Mouse (Mus musculus) neural tube, embryonic 13.5 days (tissue): ENCODE results near the gene Gm14412. TPM values are rescaled to one million over a fixed set of nuclear protein-coding genes. Genes with fewer than 3 reads are reported as not detected.
"Not testable (repeated sequence)": the region's sequence is repeated elsewhere in the genome, so short reads cannot be mapped to it uniquely, and the experiment has no call there.

ENCODE experiments used
- ATAC-seq: fragments of 200-750 bp; cut with Nextera tagmentation; 2 replicates; pipeline ENCODE4 v1.8.0; 2017; ENCODE audit warnings: low read depth, mild to moderate bottlenecking, moderate TSS enrichment, moderate library complexity
- H3K27ac ChIP-seq: fragments of 300-500 bp; sonication (generic); replicated peaks from 2 replicates; pipeline ENCODE4 v1.5.1; 2015; ENCODE audit warnings: moderate library complexity, mild to moderate bottlenecking, inconsistent platforms
- H3K27me3 ChIP-seq: fragments of 300-500 bp; sonication (generic); 2 replicates; pipeline ENCODE4 v1.6.1; 2015; ENCODE audit warnings: mild to moderate bottlenecking, inconsistent platforms
- H3K36me3 ChIP-seq: fragments of 300-500 bp; sonication (generic); 2 replicates; pipeline ENCODE4 v1.6.1; 2015; ENCODE audit warnings: mild to moderate bottlenecking, inconsistent platforms
- H3K4me1 ChIP-seq: fragments of 300-500 bp; sonication (generic); replicated peaks from 2 replicates; pipeline ENCODE4 v1.6.1; 2015; ENCODE audit warnings: inconsistent platforms
- H3K4me2 ChIP-seq: fragments of 300-500 bp; sonication (generic); 2 replicates; pipeline ENCODE4 v1.6.1; 2015; ENCODE audit warnings: inconsistent platforms, mild to moderate bottlenecking, moderate library complexity
- H3K4me3 ChIP-seq: fragments of 300-500 bp; sonication (generic); 2 replicates; pipeline ENCODE4 v1.5.1; 2015; ENCODE audit warnings: mild to moderate bottlenecking, inconsistent platforms
- H3K9ac ChIP-seq: fragments of 300-500 bp; sonication (generic); 2 replicates; pipeline ENCODE4 v1.6.1; 2015; ENCODE audit warnings: moderate library complexity, mild to moderate bottlenecking, inconsistent platforms
- H3K9me3 ChIP-seq: fragments of 300-500 bp; sonication (generic); 2 replicates; pipeline ENCODE4 v1.6.1; 2016; ENCODE audit warnings: inconsistent platforms
- WGBS: fragments of 180-500 bp; shearing (Covaris S2); methylation state at CpG from one replicate; pipeline ENCODE4 v1.1.7; 2015; 5-methylcytosine and 5-hydroxymethylcytosine counted together
- polyA plus RNA-seq: library from polyadenylated mRNA; unstranded; fragments of >200 nt; fragmentation: Nextera tagmentation; extraction: Ambion mirVana; gene quantifications from 2 replicates; pipeline ENCODE4 v1.2.1, GENCODE M21; 2015

Gm14412 gene
- polyA plus RNA-seq: 0.13 and 0.19 TPM in 2 replicates

GRCm38 (mm10) chr2:177324257-177324733, at the start of gene Gm14412:
Gene Gm14412 (minus strand): TSS chr2:177324307.
- not testable (repeated sequence) for H3K9ac ChIP-seq, H3K4me2 ChIP-seq, H3K4me3 ChIP-seq, ATAC-seq, H3K9me3 ChIP-seq, H3K27me3 ChIP-seq, H3K27ac ChIP-seq, H3K36me3 ChIP-seq, H3K4me1 ChIP-seq
- WGBS: 87% methylated on average over 2 of the region's 2 CpGs

GRCm38 (mm10) chr2:177329661-177330292, 5.7 kb upstream of the Gm14412 start:
- H3K4me3 ChIP-seq: not testable (repeated sequence)

DNA sequence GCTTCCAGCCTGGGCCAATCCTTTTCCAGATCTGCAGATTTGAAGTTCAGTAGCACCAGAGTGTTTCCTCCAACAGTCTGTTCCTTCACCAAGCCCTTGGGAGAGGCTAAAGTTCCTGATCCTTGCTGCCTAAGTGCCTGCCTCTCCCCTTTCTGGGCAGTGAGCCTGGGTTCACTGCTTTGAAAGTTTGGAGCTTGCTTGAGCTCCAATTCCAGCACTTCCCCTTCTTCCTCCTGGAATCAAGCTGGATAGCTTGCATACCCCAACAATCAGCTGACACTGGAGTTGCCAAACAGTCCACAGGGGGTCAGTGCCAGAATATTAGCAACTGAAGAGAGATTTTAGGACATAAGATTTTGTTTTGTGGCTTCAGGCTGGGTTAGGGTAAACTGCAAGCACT, 2.7 kb downstream of the Gm14412 start:
- not testable (repeated sequence) for H3K9me3 ChIP-seq, H3K4me2 ChIP-seq, H3K27ac ChIP-seq, H3K36me3 ChIP-seq, H3K4me1 ChIP-seq, H3K27me3 ChIP-seq, H3K4me3 ChIP-seq, H3K9ac ChIP-seq, ATAC-seq

More at GRCm38 (mm10) chr2:177329661-177330292, 5.7 kb upstream of the Gm14412 start:
- H3K9ac ChIP-seq, H3K9me3 ChIP-seq, H3K4me2 ChIP-seq, ATAC-seq, H3K36me3 ChIP-seq, H3K27me3 ChIP-seq, H3K27ac ChIP-seq, H3K4me1 ChIP-seq: not testable (repeated sequence)
- 68% methylated on average over 4 of the region's 4 CpGs for WGBS

- H3K4me3 ChIP-seq, H3K36me3 ChIP-seq, H3K27ac ChIP-seq, H3K4me2 ChIP-seq, H3K4me1 ChIP-seq, H3K9me3 ChIP-seq, ATAC-seq, H3K9ac ChIP-seq, H3K27me3 ChIP-seq: not testable (repeated sequence)
- WGBS: 61% methylated on average over 2 of the region's 2 CpGs
Observed at GRCm38 (mm10) chr2:177320786-177321320, 3.3 kb downstream of the Gm14412 start.

GRCm38 (mm10) chr2:177318996-177319395, 5.1 kb downstream of the Gm14412 start:
- Histone ChIP-seq H3K9ac (no peak overlapping the region), H3K9me3 (peaks cover 3% of the 10 kb centered on the region; the same call in 1 of the 2 replicates), H3K27ac (no peak overlapping the region), H3K4me2 (no peak overlapping the region), H3K4me1 (no peaks in the 10 kb centered on the region), H3K27me3 (no peaks in the 10 kb centered on the region), H3K4me3 (no peak overlapping the region), H3K36me3 (no peaks in the 10 kb centered on the region)
- ATAC-seq: no peak
- WGBS: 85% methylated on average over 1 of the region's 1 CpGs

GRCm38 (mm10) chr2:177309627-177310026, 14.5 kb downstream of the Gm14412 start:
- H3K27ac ChIP-seq, H3K36me3 ChIP-seq, H3K27me3 ChIP-seq, H3K9ac ChIP-seq, H3K9me3 ChIP-seq, ATAC-seq, H3K4me3 ChIP-seq, H3K4me1 ChIP-seq, H3K4me2 ChIP-seq: not testable (repeated sequence)
- WGBS: 90% methylated on average over 4 of the region's 4 CpGs

GRCm38 (mm10) chr2:177304980-177305379, 19.1 kb downstream of the Gm14412 start:
- H3K4me1 ChIP-seq, H3K9me3 ChIP-seq, H3K27ac ChIP-seq, ATAC-seq, H3K4me2 ChIP-seq, H3K9ac ChIP-seq, H3K4me3 ChIP-seq, H3K27me3 ChIP-seq, H3K36me3 ChIP-seq: not testable (repeated sequence)
- WGBS: no CpG with 5 or more reads among the region's 2 CpGs

- ATAC-seq, H3K27me3 ChIP-seq: not testable (repeated sequence)
- WGBS: 29% methylated on average over 3 of the region's 3 CpGs
Observed at GRCm38 (mm10) chr2:177283701-177284100, 40.4 kb downstream of the Gm14412 start.

DNA sequence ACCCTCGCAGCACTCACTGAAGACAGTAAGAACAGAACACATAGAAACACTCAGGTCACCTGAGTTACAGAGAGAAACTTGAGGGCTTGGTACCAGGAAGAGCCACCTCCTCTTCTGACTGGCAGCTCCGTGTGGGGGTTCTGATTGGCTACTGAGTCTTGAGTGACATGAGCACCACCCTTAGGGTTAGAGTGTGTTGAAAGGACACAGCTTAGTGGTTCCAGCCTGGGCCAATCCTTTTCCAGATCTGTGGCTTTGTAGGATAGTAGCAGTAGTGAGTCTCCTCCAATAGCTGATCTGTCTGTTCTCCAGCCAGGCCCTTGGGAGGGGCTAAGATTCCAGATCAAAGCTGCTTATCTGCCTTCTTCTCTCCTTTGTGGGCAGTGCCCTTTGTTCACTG, 46.4 kb downstream of the Gm14412 start:
- not testable (repeated sequence) for H3K27ac ChIP-seq, H3K4me2 ChIP-seq, H3K36me3 ChIP-seq, H3K9me3 ChIP-seq, H3K4me3 ChIP-seq, ATAC-seq, H3K27me3 ChIP-seq, H3K9ac ChIP-seq, H3K4me1 ChIP-seq
- WGBS: 80% methylated on average over 2 of the region's 2 CpGs

More at GRCm38 (mm10) chr2:177283701-177284100, 40.4 kb downstream of the Gm14412 start:
- H3K9ac ChIP-seq, H3K27ac ChIP-seq, H3K36me3 ChIP-seq, H3K4me1 ChIP-seq, H3K9me3 ChIP-seq, H3K4me3 ChIP-seq, H3K4me2 ChIP-seq: not testable (repeated sequence)

- not testable (repeated sequence) for H3K9me3 ChIP-seq, H3K36me3 ChIP-seq, H3K4me1 ChIP-seq, H3K27ac ChIP-seq, H3K4me3 ChIP-seq, H3K4me2 ChIP-seq, H3K9ac ChIP-seq, H3K27me3 ChIP-seq, ATAC-seq
- 87% methylated on average over 2 of the region's 2 CpGs for WGBS
Observed at GRCm38 (mm10) chr2:177272237-177272636, 51.9 kb downstream of the Gm14412 start.

DNA sequence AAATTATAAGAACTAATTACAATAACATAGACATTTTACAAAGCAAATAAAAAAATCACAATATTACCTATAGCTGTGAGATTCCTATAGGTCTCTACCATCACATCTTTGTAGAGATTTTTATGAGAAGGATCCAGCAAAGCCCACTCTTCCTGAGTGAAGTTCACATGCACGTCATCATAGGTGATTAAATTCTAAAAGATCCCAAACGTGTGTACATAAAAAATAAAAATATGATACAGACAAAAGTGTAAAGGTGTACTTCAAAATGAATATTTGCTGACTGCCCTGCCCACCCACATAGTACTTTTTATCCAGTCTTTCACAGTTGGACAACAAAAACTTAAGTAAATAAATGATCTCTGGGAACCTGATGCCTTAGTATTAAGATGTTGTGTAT, 57.2 kb downstream of the Gm14412 start, which contains the start of gene Gm14409:
TSS of gene Gm14409 (minus strand) at position 101 of the 400 bp plus-strand sequence.
- WGBS: no CpG with 5 or more reads among the region's 2 CpGs
- H3K9ac ChIP-seq, H3K36me3 ChIP-seq, H3K4me2 ChIP-seq, H3K4me1 ChIP-seq, ATAC-seq, H3K4me3 ChIP-seq, H3K27ac ChIP-seq, H3K27me3 ChIP-seq, H3K9me3 ChIP-seq: not testable (repeated sequence)
